Mouse (Mus musculus) embryonic fibroblast, embryonic 13.5 days (primary cell): ENCODE results near the gene B3gat2. TPM values are rescaled to one million over a fixed set of nuclear protein-coding genes. Genes with fewer than 3 reads are reported as not detected.

Experiments used
- H3K27ac ChIP-seq: 2 replicates; pipeline ENCODE4 v1.5.1; 2012; ENCODE audit warnings: low read length, control low read depth, inconsistent platforms; ENCODE audit not compliant: insufficient read depth
- H3K4me1 ChIP-seq: 2 replicates; pipeline ENCODE4 v1.6.1; 2011; ENCODE audit warnings: low read length; ENCODE audit not compliant: control insufficient read depth, insufficient read depth
- H3K4me3 ChIP-seq: 2 replicates; pipeline ENCODE4 v1.5.1; 2011; ENCODE audit warnings: mild to moderate bottlenecking, control low read depth, low read length; ENCODE audit not compliant: insufficient read depth
- CTCF ChIP-seq: IDR thresholded peaks from 2 replicates; pipeline ENCODE4 v1.5.1; 2011; ENCODE audit warnings: mild to moderate bottlenecking, control low read depth, low read length, moderate library complexity, borderline replicate concordance; ENCODE audit not compliant: insufficient read depth
- POLR2A ChIP-seq: IDR thresholded peaks from 2 replicates; pipeline ENCODE4 v1.6.1; 2011; ENCODE audit warnings: low read depth, mild to moderate bottlenecking, control low read depth, low read length, moderate library complexity
- polyA plus RNA-seq: library from polyadenylated mRNA; stranded (reverse); fragments of >200 nt; gene quantifications from 2 replicates; pipeline ENCODE4 v1.2.4, GENCODE M21; 2011; ENCODE audit warnings: low read depth; ENCODE audit not compliant: missing spikeins, insufficient read length

B3gat2 gene
- 0.09 TPM in 1 of 2 replicates, not detected in the other for polyA plus RNA-seq

GRCm38 (mm10) chr1:23761502-23762135 is at the start of gene B3gat2:
Gene B3gat2, plus strand, starts transcription at chr1:23761753.
- peak within 1 kb of the TSS; percentile 51 for H3K4me3 ChIP-seq
- no peak within 1 kb of the TSS for H3K27ac ChIP-seq
- no peak for TF ChIP-seq POLR2A
- TF ChIP-seq CTCF, result no peak
- no peaks in the 10 kb centered on the region for H3K4me1 ChIP-seq

GRCm38 (mm10) chr1:23720326-23720725 is 41.2 kb upstream of the B3gat2 start:
- Histone ChIP-seq H3K4me1 (no peaks in the 10 kb centered on the region), H3K27ac (no peak overlapping the region), H3K4me3 (no peak overlapping the region)
- TF ChIP-seq CTCF, result no peak
- no peak for TF ChIP-seq POLR2A

DNA sequence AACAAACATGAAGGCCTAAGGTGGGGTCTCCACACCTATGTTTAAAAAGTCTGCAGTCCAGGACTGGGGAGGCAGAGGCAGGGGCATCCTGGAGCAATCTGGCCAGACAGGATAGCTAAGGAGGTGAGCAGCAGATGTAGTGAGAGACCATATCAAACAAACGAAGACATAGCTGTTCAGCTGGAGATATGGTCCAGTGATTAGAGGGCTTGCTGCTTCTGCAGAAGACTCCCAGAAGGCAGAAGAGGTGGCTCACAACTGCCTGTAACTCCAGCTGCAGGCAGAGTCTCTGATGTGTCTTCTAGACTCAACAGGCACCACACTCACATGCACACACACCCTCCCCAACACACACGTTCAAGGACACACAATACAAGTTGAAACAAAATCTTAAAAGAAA is 40.5 kb upstream of the B3gat2 start:
- Histone ChIP-seq H3K4me3 (no peak overlapping the region), H3K27ac (no peak overlapping the region), H3K4me1 (no peaks in the 10 kb centered on the region)
- no peak for TF ChIP-seq CTCF
- TF ChIP-seq POLR2A, result no peak

DNA sequence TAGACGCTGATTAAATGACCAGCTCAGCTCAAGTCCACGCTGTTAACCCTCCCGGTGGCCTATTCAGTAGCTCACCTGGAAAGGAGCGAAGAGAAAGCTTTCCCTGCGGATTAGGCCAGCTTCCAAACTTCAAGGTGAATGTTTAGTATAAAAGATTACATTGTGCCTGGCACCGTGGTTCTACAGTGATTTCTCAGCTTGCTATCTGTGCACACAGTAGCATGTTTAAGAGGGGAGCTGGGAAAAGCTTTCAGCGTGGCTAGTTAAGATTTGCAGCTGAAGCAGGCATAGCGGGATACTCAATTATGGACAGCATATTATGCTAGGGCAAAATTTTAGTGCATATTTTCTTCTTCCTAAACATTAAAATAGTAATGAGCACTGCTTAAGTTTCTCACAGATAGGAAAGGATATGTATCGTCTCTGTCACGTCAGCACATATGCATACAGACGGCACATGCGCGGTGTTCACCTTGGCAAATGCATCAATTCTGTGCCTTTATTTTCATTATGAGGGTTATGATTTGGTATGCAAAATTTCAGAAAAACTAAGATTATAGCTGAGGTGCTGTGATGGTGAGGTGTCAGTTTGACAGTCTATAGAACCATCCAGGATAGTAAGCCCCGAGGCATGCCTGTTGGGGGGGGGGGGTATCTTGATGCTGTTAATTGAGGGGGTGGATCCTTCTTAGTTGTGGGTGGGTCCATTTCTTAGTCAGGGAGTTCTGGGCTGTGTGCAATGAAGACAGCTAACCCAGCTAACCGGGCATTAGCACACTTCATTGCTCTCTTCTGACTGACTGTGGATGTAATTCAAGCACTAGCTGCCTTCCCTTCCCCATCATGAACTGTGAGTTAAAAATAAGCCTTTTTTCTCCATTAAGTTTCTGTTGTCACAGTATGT is 38.8 kb upstream of the B3gat2 start:
- TF ChIP-seq CTCF (no peak), POLR2A (no peak)
- Histone ChIP-seq H3K27ac (no peak overlapping the region), H3K4me3 (no peak overlapping the region), H3K4me1 (no peaks in the 10 kb centered on the region)

DNA sequence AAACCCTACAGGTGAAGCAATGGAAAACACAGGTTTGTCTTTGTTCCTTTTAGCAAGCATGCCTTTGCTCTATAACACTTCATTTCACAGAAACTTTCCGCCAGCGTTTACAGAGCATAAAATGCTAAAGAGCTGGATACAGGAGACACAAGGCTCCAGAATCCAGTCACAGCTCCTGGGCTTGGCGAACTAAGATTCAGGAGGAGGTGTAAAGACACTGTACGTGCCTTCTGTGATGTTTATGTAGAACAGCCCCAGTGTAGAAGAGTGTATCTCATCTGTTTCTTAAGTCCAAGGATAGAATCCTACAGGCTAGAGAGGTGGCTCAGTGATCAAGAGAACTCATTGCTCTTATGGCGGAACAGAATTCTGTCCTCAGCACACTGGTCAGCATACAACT is 30.2 kb upstream of the B3gat2 start:
- TF ChIP-seq CTCF (no peak), POLR2A (no peak)
- Histone ChIP-seq H3K4me1 (no peaks in the 10 kb centered on the region), H3K27ac (no peak overlapping the region), H3K4me3 (no peak overlapping the region)

GRCm38 (mm10) chr1:23750864-23751532 is 10.6 kb upstream of the B3gat2 start:
- no peaks in the 10 kb centered on the region for H3K4me1 ChIP-seq
- H3K4me3 ChIP-seq, result no peak overlapping the region
- no peak overlapping the region for H3K27ac ChIP-seq
- TF ChIP-seq CTCF, result no peak
- no peak for TF ChIP-seq POLR2A

GRCm38 (mm10) chr1:23753091-23753490 is 8.5 kb upstream of the B3gat2 start:
- Histone ChIP-seq H3K27ac (no peak overlapping the region), H3K4me3 (no peak overlapping the region), H3K4me1 (no peaks in the 10 kb centered on the region)
- no peak for TF ChIP-seq CTCF
- no peak for TF ChIP-seq POLR2A

- no peak overlapping the region for H3K4me3 ChIP-seq
- H3K27ac ChIP-seq, result no peak overlapping the region
- TF ChIP-seq POLR2A (no peak), CTCF (no peak)
- no peaks in the 10 kb centered on the region for H3K4me1 ChIP-seq
These were observed 8.0 kb upstream of the B3gat2 start for GRCm38 (mm10) chr1:23753591-23753990.

GRCm38 (mm10) chr1:23754340-23754739 is 7.2 kb upstream of the B3gat2 start:
- H3K4me1 ChIP-seq, result no peaks in the 10 kb centered on the region
- H3K4me3 ChIP-seq, result no peak overlapping the region
- TF ChIP-seq CTCF, result no peak
- no peak for TF ChIP-seq POLR2A
- no peak overlapping the region for H3K27ac ChIP-seq
